Mouse (Mus musculus): ENCODE measurements around the gene Pigv. TPM values are rescaled to one million over a fixed set of nuclear protein-coding genes. Genes with fewer than 3 reads are reported as not detected.

The Pigv gene
- total and polyA plus RNA-seq, 3 experiments, result 13.0 to 19.7 (median 14.0) TPM

- no peak for DNase-seq
Observed at GRCm38 (mm10) chr4:133645680-133646079, 26.8 kb downstream of the Pigv start.

DNA sequence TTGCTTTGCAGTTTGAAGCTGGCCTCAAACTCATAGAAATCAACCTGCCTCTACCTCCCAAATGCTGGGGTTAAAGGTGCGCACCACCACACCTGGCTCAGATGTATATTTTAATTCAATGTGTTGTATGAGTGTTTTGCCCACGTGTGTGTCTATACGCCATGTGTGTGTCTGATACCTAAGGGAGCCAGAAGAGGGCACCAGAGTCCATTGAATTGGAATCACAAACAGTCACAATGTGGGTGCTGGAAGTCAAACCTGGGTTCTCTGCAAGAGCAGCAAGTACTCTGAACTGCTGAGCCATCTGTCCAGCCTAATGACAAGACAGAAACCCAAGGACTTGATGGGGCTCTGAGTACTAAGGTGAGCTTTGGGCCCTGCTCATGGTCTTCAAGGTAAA, 27.3 kb downstream of the Pigv start:
- no peak for DNase-seq

DNA sequence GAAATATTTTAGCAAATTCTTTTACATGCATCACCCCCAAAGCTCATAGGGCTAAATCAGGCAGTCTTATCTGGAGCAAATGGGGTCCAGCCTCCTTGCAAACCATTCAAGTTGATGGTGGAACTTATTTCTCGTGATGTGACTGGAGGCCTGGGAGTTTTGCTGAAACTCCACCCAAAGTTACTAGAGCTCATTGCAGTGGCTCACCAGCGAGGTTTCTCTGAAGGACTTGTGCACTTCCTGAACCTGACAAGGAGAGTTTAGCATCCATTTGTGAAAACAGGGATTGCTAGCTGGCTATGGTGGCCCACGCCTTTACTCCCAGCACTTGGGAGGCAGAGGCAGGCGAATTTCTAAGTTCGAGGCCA, 38.4 kb downstream of the Pigv start:
- no peak for DNase-seq

DNA sequence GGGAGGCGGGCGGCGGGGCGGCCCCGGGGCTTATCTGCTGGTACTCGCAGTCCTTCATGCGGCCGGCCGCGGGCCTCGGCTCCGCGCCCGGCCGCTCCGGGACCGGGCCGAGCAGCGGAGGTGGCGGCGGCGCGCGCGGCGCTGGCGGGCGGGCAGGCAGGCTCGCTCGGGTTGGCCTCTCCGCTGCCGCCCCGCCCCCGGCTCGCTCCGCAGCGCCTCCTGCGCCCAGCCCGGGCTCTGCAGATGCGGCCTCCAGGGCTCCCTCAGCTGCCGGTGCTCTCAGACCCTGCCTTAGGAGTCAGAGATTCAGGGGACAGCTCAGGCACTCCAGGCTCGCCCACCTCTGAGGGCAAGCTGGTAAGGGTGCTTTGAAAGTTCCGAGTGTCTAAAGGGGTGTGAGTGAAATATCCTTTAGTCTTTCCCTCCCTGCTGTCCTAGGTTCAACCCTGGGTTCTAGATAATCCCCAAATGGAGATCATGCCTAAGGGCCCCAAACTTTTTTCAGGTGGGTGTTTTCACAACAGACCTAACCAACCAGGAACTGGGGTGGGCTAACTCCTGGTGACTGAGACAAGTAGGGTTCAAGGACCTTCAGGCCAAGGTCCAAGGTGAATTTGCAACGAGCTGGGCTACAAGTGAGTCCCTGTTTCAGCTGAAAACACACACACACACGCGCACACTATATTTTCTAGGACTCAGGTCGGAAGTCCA, 39.0 kb downstream of the Pigv start:
- DNase-seq, result peak; percentile 94

DNA sequence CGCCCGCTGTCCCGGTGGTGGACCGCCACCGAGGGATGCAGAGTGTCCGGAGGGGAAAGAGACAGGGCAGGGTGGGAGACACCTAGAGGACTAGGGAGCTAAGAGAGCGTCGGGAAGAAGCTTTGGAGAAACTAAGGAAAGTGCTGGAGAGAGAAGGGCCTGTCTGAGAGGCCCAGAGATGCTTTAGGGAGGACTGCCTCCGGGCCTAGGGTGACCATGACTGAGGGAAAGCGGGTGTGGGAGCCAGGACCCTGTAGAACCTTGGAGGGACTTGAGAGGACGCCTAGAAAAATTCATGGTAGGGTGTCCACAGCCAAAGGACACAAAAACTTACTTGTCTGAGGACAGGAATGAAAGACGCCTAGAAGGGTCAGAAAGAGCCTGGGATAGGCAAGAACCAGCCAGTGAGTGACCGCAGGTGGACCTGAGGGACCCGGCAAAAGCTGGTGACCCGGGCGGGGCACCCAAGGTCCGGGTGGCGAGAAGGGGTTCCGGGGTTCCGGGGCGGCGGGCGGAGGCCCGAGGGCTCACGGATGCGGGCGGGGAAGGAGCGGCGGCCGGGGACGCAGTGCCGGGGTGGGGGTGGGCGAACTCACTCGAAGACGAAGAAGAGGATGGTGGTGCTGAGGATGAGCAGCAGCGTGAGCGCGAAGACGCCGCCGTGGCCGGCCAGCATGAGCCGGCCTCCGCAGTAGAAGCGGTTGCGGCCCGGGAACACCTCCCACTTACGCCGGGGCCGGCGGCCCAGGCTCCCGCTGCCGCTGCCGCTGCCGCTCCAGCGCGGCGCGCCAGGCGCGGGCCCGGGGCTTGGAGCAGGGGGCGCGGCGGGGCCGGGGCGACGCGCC, 39.7 kb downstream of the Pigv start:
- DNase-seq, result peak; percentile 76

DNA sequence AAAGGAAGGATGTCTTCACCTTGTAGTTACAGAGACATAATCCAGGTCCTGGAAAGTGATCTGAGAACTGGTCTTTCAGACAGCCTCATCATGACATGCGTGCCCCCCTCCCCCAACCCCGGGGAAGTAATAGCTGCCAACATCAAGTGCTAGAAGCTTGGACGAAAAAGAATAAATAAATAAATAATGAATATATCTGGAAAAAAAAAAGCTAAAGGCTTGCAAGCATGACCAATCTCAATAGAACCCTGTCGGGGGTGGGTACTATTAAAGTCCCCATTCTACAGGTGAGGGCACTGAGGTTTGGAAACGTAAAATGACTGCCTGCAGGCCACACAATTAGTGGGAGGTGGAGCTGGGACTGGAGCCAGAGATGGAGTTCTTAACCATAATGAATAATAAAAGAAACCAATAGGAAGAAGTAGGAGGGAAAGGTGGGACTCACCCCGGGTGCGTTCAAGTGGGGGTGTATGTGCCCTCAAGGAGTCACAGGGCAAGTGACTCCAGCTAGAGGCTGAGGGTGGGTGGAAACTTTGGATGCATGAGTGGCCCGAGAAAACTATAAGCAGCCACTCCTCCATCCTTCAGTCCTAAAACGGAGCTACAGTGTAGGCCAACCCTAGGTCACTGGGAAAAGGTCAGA, 40.6 kb downstream of the Pigv start:
- no peak for DNase-seq

- DNase-seq, result peak; percentile 47
Observed at GRCm38 (mm10) chr4:133631071-133631768, 41.2 kb downstream of the Pigv start.

DNA sequence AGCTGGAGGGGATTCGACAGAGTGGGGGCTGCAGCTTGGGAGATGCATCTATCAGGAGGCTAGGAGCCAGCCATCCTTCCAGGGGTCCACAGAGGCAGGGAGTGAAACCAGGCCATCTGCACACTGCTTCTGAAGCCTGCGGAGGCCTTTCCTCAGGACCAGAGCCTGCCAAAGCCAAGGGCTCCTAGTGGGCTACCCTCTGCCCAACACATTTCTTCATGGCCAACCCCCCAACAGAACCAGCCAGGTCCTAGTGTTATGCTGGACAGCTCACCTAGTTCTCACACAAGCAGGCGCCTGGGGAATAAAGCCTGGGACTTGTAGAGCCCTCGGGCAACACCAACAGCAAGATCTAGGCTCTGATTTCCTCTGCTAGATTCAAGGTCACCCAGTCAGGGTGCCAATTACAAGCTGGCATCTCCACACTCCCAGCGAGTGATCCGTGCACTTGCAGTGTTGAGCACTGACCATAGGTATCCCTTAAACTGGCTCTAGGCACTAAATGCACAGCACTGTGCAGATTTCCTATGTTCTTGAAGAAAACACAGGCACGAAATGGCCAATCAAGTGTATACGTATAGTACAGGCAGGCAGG, 42.0 kb downstream of the Pigv start:
- DNase-seq, result no peak

DNA sequence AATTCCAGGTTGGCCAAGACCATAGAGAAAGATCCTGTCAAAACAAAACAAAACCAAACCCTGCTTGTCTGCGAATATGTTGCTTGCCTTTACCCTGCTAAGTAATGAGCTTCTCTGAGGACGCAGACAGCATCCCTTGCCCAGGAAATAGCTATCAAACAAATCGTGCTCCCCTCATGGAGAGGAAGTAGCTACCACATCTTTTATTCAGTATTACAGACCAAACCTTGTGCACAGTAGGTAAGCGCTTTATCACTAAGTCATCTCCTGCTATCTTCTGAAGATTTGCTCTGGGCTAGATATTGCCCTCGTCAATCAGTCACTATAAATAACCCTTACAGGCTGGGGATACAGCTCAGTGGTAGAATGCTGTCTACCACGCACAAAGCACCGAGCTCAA, 43.3 kb downstream of the Pigv start:
- DNase-seq, result no peak

GRCm38 (mm10) chr4:133628517-133628916, 43.9 kb downstream of the Pigv start:
- no peak for DNase-seq

GRCm38 (mm10) chr4:133627039-133627438, 45.4 kb downstream of the Pigv start:
- DNase-seq, result no peak

- DNase-seq, result no peak
Observed at GRCm38 (mm10) chr4:133626621-133627020, 45.8 kb downstream of the Pigv start.

DNA sequence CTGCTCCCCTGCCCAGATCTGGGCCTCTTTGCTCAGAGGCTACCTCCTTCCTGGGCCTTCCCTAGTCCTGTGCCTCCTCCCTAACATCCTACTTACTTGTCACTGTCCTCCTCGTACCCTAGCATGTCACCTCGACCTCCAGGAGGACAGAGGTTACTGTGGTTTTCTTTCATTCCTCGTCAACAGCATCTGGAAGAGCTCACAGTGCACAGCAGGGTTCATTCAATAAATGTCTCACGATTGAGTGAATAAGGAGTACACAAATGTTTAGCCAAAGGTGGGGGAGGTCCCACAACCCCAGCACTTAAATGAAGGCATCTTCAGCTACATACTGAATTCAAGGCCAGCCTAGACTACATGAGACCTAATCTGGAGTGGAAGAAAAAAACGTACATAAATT, 46.2 kb downstream of the Pigv start:
- no peak for DNase-seq

DNA sequence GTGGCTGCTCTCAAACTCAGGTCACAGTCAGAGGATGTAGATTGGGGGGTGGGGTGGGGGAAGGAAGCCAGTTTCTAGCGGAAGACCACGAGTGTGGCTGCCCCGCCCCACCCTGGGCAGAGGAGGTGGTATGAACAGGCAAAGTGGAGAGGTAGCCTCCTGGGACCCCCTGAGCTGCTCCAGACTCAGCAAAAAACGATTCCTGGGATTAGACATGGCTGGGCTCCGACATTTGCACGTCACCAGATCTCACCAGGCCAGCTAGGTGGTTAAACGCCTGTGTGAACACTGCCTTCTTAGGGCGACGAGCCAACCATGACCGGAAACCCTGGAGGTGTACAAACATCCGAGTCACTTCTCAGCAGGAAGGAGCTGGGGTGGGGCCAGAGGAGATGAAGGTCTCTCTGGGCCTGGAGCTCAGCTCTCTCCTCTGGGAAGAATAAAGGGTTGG, 46.8 kb downstream of the Pigv start:
- DNase-seq, result peak; percentile 62

DNA sequence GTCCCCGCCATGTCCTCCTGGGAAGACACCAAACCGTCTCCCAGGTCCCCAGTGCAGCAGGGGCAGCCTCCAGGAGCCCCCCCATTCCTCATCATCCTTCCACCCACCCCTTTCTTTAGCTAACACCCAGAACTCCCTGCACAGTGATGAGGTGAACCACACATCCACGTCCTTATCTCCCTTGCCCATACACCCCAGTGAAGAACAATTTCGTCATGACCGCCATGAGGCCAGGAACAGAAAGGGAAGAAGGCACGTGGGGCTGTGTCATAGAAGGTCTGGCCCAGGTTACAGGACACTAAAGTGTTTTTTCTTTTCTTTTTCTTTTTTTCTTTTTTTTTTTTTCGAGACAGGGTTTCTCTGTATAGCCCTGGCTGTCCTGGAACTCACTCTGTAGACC, 47.6 kb downstream of the Pigv start:
- no peak for DNase-seq

- DNase-seq, result no peak
Observed at GRCm38 (mm10) chr4:133622161-133622695, 50.2 kb downstream of the Pigv start.

DNA sequence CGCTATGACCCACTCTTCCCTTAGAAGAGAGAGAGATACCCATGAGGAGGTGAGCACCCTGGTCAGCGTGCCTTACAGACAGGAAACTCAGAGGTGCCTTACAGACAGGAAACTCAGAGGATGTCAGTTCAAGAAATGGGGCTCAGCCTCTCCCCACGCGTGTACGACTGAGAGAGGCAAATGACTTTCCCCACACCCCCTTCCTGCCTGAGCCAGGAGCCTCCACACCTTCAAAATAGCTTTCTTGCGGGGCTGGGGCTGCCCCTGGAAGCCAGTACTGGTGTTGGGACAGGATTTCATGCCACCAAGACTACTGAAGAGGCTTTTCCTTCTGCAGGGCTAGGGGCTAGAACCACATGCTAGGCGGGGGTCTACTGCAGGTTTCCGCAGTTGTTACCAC, 51.8 kb downstream of the Pigv start:
- DNase-seq, result no peak

DNA sequence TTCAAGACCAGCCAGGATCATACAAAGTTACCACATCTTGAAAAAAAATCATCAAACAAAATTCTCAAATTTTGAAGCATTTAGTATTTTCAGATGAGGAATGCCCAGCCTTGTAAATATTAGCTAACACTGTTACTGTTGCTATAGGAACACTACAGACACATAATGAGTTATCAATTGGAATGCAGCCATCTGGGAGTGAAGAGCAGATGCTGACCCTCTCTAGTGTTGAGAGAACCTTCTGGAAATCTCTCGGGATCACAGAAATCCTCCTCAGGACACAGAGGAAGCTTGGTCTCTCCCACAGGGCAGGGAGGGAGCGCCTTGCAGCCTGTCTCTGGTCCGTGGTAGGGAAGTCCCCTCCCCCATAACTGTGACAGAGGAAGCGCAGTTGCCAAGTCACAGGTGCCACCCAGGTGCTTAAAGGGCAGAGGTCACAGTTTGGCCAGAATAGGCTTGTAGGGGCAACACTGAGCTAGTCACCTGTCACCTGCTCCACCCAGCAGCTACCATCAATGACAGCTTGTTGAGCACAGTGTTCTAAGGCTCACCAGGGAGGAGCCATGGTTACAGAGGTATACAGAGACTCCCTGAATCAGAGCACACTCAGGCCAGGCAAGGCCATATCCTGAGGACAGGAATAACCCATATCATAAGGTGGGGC, 52.8 kb downstream of the Pigv start:
- no peak for DNase-seq

- DNase-seq, result no peak
Observed at GRCm38 (mm10) chr4:133617936-133618335, 54.5 kb downstream of the Pigv start.

- peak; percentile 35 for DNase-seq
Observed at GRCm38 (mm10) chr4:133615416-133615815, 57.0 kb downstream of the Pigv start.

DNA sequence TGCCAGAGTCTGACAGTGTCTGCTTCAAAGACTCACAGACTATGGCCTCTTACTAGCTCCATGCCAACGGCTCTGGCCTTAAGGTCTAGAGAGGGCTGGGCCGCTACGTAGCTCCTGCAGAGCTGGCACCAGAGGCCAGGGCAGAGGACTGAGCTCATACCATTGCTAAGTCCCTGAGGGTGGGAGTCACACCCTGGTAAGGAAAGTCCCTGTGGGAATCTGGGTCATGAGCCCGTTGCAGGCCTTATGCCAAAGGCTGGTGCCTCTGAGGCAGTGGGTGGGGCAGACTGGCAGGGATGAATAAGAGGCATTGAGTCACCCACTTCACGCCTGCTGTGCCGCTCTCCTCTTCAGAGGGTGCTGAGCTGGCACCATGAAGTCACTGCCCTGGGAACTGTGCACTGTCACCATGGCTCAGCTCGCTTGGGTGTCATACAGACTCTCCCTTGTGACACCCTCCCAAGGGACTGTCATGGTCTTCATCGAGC, 58.1 kb downstream of the Pigv start:
- peak; percentile 92 for DNase-seq
